Mouse (Mus musculus) B cell, adult 2 months (primary cell): ENCODE measurements around the gene AC134908.4.

Experiments used
- DNase-seq, 2 experiments: peaks; one replicate each; pipeline ENCODE4 v3.0.0; 2022

Gene AC134908.4

DNA sequence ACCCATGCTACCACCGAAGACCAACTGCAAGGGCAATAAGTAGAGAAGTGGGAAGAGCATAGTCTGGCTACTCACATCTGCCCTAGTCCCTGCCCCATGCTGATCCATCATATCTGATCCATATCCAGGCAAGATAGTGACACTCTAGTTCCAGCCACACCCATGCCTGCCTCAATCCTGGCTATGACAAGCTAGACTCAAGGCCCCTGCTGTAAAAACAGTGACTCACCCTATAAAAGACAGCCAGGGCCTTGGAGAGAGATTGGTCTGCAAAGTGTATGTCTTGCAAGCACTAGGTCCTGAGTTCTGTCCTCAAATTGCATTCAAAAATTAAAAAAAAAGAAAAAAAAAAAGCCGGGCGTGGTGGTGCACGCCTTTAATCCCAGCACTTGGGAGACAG lies 11.0 kb upstream of the AC134908.4 start:
- no peak for DNase-seq

DNA sequence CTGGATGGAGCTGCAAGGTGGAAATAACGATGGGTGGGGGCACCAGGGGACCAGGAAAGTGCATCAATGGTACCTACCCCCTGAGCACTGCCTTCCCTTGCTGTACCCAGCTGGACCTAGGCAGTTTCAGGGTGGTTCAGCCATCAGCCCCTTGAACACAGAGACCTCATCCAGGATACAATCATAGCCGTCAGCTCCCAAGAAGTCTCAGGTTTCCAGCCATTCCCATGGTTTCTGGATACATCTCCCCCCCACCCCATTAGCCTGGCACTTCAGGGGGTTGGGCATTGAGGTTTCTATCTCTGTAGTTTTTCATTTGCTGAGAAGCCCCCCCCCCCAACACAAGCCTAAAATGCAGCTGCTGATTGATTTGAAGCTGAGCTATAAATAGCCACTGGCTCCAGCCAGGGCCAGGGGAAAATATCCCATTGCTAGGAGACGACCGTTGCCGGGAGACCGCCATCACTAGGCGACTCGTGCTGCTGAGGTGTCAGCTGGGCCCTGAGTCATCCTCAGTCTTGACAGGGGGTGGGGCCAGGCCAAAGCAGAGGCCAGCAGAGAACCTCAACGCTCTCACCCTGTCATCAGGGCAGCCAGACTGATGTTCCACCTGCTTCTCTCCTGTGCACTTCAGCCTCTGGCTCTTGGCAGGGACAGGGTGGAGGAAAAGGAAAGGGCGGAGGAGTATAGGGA lies 7.5 kb upstream of the AC134908.4 start:
- no peak for DNase-seq

DNA sequence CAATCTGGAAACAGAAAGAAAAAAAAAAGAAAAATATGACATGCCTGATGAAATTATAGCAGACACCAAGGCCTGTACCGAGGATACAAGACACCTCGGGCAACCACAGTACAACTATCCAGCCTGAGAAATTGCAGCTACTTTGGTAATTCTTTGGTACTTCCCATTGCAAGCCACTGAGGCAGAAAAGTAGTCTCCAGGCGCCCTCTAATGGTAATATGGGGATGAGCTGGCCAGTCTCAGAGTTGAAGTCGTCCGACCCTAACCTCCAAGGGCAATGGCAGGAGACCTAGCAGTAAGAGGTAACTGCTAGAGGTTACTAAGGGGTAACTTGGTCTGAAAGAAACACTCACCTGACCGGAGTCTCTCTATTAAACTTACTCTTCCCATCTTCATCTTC lies 5.6 kb upstream of the AC134908.4 start:
- DNase-seq, result peak; percentile 81 to 84

- peak; percentile 83 to 84 for DNase-seq
These were observed 1.5 kb upstream of the AC134908.4 start, which contains the start of gene Metrn for GRCm38 (mm10) chr17:25796951-25797369. Metrn (minus strand) TSS chr17:25797136.

GRCm38 (mm10) chr17:25796211-25796771 lies 832 bp upstream of the AC134908.4 start:
- DNase-seq, result no peak

DNA sequence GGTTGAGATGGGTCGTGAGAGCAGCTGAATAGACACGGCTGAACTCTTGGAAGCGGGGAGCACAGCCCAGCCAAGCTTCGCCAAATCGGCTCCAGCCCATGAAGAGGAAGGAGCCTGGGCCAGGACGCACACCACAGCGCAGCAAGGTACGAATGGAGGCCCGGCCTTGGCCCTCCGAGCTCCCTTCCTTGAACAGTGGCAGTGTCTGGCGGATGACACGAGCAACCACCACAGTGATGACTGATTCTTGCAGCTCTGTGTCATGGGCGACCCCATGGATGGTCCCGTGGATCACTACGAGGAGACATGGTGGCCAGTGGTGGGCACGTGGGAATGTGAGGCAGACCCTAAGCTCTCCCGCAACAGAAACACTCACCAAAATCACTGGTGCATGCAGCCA lies 461 bp downstream of the AC134908.4 start:
- DNase-seq, result no peak

GRCm38 (mm10) chr17:25794197-25794596 lies 1.3 kb downstream of the AC134908.4 start:
- DNase-seq, result no peak

DNA sequence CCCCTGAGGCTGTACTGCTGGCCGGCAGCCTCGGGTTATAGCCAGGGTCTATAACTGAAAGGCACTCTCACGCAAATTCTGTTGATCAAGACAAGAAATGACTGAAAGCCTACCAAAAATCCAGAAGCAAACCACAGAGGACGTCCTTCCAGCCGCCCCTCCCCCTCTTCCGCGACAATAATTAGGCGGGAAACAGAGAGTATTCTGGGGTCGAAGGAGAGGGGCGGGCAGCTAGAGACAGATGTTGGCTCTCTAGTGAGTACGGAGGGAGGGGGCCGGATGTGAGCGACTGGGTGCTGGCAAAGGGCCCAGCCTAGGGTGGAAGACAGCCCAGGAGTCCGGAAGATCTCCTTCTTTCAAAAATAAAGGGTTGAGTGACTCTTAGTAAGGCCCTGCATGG lies 2.8 kb downstream of the AC134908.4 start, which contains the start of gene Fam173a:
Gene Fam173a, minus strand, starts transcription at position 287 of the 400 bp plus-strand sequence.
- peak; percentile 70 to 74 for DNase-seq

DNA sequence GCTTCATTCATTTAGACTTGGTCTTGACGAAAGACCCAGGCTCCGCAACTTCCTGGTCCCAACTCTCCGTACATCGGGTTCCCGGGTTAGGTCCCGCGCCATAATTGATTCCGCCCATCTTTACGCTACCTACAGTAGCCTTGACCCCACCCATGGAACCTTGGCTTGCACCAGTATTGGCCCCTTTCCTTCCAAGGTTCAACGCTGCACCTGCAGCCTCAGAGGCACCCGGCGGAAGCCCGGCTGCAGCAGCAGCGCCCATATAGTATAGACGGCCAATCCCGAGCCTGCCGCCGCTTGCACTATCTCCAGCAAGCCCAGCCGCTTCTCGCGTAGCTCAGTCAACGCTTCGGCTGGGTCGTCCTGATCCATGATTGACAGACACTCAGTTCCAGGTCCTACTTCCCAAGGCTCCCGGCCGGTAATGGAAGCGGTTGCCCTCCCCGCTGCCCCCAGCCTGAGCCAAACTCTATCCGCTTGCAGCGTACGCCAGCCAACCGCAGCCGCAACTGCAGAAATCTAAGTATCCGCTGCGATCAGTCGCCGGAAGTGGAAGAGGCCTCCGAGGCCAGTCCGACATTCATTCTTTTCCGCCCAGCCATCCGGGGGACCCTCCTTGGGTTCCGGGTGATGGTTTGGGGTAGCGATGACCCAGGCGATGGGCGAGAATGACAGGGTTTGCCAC lies 3.5 kb downstream of the AC134908.4 start:
- peak; percentile 90 to 91 for DNase-seq

GRCm38 (mm10) chr17:25791320-25791842 lies 4.1 kb downstream of the AC134908.4 start:
- DNase-seq, result no peak

DNA sequence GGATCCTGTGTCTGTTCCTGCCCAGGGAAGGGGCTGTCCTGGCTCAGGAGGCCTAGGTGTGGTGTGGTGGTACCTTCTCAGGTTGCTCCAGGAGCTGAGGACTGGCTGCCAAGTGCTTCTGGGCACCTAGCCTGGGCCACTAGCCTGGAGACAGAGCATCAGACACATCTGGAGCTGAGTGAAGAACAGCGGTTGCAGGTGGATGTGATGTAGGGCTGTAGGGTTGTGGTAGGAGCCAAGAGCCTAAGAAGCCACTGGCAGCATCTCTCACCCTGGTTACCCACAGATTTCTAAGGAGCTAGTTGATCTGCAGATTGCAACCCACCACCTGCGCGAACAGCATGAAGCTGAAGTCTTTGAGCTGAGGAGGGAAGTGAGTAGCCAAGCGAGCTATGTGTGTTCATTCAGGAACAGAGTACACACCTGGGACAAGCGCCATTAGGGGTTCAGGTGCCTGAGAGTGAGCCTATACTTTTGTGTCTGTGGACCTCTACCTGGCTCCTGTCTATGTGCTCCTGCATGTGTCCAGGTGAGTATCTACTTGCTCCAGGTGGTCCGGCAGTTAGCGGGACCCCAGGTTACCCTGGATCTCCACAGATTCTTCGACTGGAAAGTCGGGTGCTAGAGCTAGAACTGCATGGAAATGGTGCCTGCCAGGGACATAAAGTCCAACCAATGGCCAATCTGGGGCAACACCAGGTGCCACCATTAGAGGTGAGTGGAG lies 8.5 kb downstream of the AC134908.4 start:
- DNase-seq, result no peak

DNA sequence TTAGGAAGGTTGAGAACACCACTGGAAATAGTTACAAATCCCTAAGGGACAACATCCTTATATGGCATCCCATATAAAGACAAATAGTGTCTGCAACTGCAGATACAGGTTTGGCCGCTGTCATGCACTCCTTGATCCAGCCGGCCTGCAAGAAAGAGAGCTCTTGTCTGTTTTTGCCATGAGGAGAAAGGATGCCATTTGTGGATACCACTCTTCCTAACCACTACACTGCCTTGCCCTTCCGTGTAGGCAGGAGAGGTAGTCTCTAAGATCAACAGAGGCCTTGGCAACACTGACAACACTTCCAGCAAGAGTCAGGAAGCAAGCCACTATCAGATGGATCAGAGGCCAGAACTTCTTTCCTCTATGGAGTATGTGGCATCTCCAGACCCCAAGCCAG lies 9.2 kb downstream of the AC134908.4 start, which contains the start of gene Ccdc78:
Gene Ccdc78, plus strand, starts transcription at position 301 of the 400 bp plus-strand sequence.
- DNase-seq, result no peak

GRCm38 (mm10) chr17:25785281-25785745 lies 10.1 kb downstream of the AC134908.4 start, which contains the start of gene Haghl:
Haghl (minus strand) TSS chr17:25785673.
- peak; percentile 93 to 94 for DNase-seq

GRCm38 (mm10) chr17:25783861-25784574 lies 11.4 kb downstream of the AC134908.4 start:
- DNase-seq, result no peak

- no peak for DNase-seq
These were observed 12.4 kb downstream of the AC134908.4 start for GRCm38 (mm10) chr17:25783086-25783485.

GRCm38 (mm10) chr17:25781339-25781738 lies 14.1 kb downstream of the AC134908.4 start:
- no peak for DNase-seq

- DNase-seq, result no peak
These were observed 17.5 kb downstream of the AC134908.4 start for GRCm38 (mm10) chr17:25777948-25778347.

GRCm38 (mm10) chr17:25775318-25776062 lies 20.0 kb downstream of the AC134908.4 start:
- DNase-seq, result no peak

DNA sequence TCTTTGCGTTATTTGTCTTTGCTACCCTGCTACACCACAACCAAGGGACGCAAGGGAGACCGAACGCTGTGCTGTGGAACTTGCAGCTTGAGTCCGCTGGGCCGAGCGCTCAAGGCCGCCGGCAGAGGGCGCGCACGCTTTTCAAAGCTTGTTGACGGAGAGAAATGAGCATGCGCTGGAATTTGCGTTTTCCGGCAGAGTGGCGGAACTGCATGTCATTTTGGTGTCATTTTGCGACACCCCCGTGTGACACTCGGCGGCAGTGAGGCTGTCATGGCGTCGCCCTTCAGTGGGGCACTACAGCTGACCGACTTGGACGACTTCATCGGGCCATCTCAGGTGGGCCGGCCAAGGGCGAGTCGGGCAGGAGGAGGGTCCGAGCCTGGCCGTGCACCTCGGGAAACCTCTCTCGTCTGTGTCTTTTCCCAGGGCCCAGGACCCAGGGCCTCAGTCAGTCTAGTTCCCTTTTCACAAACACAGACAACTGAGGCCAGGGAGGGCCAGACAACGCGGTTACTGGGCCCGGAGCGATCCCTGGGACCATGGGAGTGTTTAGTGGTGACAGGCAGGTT lies 21.8 kb downstream of the AC134908.4 start, which contains the start of gene Narfl:
Gene Narfl, plus strand, starts transcription at position 228 of the 572 bp plus-strand sequence.
- peak; percentile 97 for DNase-seq

GRCm38 (mm10) chr17:25769331-25769730 lies 26.1 kb downstream of the AC134908.4 start:
- no peak for DNase-seq

DNA sequence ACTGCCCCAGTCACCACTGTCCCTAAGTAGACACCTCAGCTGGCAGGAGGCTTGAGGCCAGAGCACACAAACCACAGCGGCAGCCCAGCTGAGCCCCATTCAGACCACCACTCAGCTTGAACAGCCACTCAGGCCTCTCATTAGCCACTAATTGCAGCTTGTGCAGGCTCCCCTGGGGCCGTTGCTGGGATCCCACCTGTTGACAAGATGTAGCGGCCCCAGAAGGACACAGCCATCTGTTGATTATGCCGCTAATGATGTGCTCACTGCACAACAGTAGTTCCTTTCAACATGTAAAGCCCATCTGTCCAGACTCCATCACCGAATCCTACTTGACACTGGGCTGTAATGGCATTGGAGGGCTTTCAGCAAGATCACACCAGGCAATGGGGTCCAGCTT lies 29.6 kb downstream of the AC134908.4 start:
- DNase-seq, result no peak
